Mouse (Mus musculus) thymus, adult 2 months (tissue): ENCODE measurements at regions not wholly inside any gene's neighbourhood (a gene's known extent, or its start where the extent isn't known, plus 50 kb on each side); places are given as distances from the start of the nearest gene placed in this dataset.

Experiments used
- CTCF ChIP-seq: fragments of 200-500 bp; IDR thresholded peaks from 2 replicates; pipeline ENCODE4 v1.5.1; 2012; ENCODE audit warnings: mild to moderate bottlenecking, control low read depth, low read length, moderate library complexity, borderline replicate concordance; ENCODE audit not compliant: control insufficient read depth, poor library complexity, insufficient read depth; ENCODE audit errors: extremely low read depth
- POLR2A ChIP-seq: fragments of 200-500 bp; IDR thresholded peaks from 2 replicates; pipeline ENCODE4 v1.6.1; 2012; ENCODE audit warnings: mild to moderate bottlenecking, low read length, control low read depth, moderate library complexity; ENCODE audit not compliant: control insufficient read depth, poor library complexity, insufficient read depth; ENCODE audit errors: extremely low read depth

DNA sequence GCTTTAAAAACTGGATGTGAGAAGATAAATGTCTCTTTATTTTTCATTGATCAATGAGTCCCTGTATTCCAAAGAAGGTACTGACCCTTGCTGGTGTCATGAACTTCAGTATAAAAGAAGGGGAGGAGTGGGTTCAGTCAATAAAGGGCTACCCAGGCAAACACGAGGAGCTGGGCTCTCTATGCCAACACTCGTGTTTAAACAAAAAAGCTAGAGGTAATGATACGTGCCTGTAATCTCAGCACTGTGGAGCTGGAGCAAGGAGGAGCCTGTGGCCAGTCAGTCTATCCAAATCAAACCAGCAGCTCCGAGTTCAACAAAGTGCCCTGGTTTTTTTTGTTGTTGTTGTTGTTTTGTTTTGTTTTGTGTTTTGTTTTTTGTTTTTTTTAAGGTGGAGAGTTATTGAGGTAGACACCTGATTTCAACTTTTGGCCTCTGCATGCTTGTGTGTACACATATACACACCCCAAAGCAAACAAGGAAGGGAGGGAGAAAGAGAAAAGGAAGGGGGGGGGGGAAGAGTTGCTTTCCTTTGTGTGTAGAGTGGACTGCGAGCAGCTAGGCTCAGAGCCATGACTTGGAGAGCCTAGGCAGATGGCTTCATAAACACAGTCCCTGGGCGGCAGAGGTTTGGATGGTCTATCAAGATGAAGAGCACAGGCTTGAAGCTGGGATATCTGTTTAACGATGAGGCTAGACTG is 174.2 kb upstream of the Cxcr4 start:
- no peak for TF ChIP-seq CTCF
- TF ChIP-seq POLR2A: no peak
